Mouse (Mus musculus) naive thymus-derived CD4-positive, alpha-beta T cell, adult 2 months (primary cell): ENCODE results near the gene Tbc1d9.

Source experiments
- DNase-seq: peaks from one replicate; pipeline ENCODE4 v3.0.0-alpha.2; 2011; ENCODE audit warnings: low read depth

Tbc1d9 gene

DNA sequence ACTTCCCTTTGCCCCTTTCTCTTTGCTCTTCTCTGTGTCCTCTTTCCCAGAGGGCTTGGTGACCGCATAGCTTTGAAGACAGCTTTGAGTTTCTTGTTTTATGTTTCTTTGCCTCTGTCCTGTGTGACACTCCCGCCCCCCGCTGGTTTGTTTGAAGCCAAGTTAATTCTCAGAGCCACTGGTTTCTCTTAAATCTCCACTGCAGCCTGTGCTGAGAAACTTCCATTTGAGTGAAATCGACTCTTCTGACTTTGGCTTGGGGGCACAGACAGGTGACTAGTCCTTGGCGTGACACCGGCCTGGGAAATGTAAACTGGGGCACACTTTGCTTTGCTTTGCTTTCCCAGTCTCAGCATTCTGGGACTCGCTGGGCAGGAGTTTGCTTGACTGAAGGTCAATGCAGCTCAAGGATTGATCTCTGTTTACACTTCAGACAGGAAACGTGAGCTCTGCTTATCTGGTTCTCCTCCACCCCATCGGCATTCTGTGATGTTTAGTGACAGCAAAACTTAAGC lies 13.1 kb downstream of the Tbc1d9 start:
- DNase-seq: no peak

DNA sequence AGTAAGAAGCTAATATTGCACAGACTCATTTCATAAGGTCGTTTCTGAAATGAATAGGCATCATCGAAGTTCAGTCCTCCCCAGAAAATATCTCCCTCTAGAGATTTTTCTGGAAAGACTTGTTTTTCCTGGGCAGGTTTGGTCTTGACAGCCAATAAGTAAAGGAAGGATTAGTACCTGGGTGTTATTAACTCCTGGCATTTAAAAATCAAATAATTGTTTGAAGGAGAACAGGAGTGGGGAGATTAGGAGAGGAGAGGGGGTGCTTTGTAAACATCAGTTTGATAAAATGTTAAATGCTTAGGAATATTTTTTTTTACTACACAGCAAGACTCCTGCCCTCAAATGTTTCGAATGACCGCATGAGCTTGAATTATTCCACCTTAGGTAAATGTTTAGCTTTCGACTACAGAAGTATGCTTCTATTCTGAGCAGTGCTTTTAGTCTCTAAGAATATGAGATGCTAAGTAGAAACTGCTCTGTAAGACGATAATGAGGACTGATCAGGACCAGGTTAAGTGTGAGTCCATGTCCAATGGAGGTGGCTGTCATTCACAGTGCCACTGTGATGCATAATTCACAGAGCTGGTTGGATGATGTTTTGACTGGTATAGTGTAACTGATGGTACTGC lies 16.8 kb downstream of the Tbc1d9 start:
- DNase-seq: no peak

DNA sequence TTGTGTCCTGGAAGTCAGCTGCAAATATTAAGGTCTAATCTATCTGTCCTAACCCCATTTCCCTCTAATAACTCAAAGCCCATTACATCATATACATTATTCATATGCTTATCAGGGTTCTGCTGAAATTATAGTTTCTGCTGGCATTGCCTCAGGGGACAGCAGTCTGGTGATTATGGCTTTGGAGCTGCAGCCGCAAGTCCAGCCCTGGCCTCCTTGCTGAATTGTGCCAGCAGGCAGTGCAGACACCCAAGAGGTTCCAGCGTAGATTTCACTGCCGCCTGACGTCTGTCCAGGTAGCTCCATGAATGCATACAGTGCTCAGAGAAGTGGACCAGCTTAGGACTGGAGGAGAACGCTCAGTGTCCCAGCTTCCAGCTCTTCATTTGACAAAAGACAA lies 17.6 kb downstream of the Tbc1d9 start:
- no peak for DNase-seq

GRCm38 (mm10) chr8:83186376-83186775 lies 21.2 kb downstream of the Tbc1d9 start:
- DNase-seq: no peak

GRCm38 (mm10) chr8:83187363-83187962 lies 22.3 kb downstream of the Tbc1d9 start:
- DNase-seq: no peak

DNA sequence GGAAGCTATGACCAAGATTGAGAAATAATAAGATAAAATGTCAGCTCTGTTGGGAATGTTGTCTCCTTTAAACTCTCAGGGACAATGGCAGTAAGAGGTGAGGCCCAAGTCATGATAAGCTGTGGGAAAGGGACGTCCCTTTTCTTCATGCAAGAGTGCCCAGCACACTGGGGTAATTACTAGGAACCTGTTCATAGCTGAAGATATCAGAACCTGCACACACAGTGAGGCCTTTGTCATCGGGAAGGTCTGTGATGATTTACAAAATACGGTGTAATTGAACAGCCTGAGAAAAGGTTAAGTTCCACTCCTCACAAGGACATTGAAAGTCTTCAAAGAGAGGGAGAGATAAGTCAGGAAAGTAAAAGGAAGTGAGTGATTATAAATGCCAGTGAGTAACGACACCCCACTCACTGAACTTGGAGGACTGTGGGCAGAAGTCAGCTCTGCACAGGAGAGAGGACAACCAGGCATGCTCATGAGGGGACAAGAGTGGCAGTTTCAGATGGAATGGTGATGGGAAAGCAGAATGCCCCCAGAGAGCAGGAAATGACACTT lies 24.5 kb downstream of the Tbc1d9 start:
- no peak for DNase-seq

DNA sequence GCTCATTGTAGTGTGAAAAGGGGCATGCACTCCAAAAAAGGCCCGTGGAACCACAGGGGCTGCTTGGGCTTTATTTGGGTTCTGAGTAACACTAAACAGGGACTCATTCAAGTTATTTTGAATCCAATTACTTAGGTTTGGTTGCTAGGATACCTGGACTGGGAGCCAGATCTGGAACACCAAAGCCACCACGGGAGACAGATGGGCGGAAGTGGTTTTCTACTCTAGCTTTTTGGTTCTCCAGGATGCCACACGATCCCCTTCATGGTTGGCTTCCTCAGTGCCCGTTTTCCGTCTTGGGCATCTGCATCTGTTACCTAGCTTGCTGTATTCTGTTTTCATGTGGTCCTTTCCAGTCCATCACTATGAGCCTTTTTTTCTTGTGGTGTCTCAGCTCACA lies 30.9 kb downstream of the Tbc1d9 start:
- DNase-seq: no peak

GRCm38 (mm10) chr8:83199715-83200114 lies 34.6 kb downstream of the Tbc1d9 start:
- no peak for DNase-seq

DNA sequence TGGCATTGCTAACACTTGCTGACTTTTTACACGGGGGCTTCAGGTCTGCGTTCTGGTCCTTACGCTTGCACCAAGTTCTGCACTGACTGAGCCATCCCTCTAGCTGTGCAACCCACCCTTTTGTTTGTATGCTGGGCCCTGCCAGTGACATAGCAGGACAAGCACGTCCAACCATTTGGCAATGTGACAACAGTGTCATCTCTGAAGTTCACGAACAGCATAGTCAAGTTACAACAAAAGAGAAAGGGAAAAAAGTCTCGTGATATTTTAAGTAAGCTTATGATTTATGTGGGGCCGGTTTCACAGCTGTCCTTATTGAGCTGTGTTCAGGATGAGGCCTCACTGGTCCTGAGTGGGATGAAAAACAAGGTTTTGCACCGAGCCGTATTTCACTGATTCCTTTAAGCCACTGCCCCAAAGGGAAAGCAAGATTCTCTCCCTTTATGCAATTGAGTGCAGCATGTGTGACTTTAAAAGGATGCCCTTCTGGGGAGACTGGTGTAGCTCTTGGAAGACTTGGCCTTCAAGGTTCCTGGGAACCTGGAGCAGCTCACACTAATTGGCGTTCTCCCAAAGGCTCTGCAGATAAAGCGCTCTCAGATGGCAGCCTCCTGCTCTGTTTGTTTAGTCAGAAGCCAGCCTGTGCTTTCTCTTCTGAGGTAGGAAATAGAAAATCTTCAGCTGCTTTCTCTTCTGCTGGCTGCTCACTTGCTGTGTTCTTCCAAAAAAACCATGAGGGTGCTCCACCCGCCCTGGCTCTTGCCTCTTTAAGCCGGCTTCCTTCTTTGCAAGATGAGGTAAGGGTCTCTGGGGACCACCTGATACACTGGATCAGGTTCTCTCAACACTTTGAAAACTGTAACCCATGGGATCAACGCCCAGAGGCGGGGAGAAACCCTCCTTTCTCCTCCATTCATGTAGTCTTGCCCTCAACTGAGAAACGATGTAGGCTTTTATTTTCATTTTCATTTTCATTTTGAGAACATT lies 35.3 kb downstream of the Tbc1d9 start:
- DNase-seq: no peak

- DNase-seq: no peak
These were observed 37.8 kb downstream of the Tbc1d9 start for GRCm38 (mm10) chr8:83202946-83203345.

GRCm38 (mm10) chr8:83205907-83206306 lies 40.8 kb downstream of the Tbc1d9 start:
- no peak for DNase-seq

DNA sequence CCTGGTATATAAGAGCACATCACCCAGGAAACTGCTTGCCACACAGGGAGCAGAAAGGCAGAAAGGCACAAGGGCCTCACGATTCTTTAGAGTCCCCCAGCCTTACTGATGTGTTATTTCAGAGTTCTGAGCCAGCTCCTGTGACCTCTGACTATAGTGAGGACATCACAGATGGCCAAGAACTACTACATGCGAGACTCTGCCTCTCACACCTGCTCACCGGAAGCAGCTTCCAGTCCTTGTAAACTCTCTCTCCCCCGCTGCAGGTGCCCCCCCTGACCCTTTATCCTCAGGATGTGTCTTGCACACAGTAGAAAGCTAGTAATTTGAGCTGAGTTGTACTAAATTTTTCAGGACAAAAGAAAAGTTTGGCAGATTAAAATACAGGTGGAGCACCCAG lies 44.4 kb downstream of the Tbc1d9 start:
- DNase-seq: no peak

DNA sequence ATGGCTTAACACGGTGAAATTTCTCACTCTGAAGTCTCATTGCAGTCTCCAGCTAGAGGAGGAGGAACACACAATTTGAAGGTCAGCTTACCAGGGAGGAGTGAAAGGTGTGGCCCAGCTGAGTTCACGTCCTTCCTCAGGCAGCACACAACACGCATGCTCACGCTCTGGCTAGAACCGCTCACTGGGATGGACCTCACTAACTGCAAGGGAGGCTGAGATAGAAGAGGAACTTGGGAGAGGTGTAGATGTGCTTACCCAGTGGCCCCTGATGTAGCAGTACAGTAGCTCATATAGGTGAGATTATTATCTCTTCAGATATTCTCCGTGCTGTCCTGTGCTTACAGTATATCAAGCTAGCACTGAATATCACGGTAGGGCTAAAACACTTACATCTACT lies 45.5 kb downstream of the Tbc1d9 start:
- DNase-seq: no peak

DNA sequence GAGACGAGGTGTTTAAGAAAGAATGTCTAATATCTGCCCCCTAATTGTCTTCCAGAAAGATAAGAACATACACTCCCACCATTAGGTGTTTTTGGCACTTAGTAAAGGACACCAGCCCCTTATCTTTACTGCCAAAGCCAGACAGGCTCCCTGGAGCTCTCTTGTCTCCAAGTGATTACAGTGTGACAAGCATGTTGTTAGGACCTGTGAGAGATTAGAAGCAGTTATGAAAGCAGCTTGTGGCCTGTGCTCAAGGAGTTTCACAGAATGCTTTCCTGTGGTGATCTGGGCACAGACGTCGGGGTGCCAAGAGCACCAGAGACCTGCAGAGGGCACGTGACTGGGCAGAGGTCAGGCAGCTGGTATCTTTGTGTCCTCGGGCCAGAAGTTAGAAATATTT lies 49.9 kb downstream of the Tbc1d9 start:
- DNase-seq: no peak

GRCm38 (mm10) chr8:83216520-83216919 lies 51.4 kb downstream of the Tbc1d9 start:
- no peak for DNase-seq

- DNase-seq: no peak
These were observed 52.0 kb downstream of the Tbc1d9 start for GRCm38 (mm10) chr8:83217196-83217595.

- DNase-seq: no peak
These were observed 52.7 kb downstream of the Tbc1d9 start for GRCm38 (mm10) chr8:83217891-83218290.

GRCm38 (mm10) chr8:83219392-83219791 lies 54.2 kb downstream of the Tbc1d9 start:
- DNase-seq: no peak

DNA sequence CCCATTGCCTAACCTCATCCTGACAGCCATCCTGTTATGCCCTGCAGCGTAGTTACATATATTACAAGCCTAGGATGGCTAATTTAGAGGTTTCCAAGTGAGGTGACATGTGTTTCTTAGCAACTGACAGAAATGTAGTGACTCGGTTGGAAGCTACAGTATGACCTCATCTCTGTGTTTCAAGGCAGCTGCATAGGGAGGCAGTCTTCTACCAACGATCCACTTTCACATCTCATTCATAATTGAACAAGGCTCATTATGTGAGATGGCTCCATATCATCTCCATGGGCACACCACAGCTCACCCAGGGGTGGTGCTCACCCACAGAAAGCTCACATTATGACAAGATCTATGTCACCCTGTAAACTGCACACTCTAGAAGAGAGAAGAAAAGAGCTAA lies 55.6 kb downstream of the Tbc1d9 start:
- DNase-seq: no peak

DNA sequence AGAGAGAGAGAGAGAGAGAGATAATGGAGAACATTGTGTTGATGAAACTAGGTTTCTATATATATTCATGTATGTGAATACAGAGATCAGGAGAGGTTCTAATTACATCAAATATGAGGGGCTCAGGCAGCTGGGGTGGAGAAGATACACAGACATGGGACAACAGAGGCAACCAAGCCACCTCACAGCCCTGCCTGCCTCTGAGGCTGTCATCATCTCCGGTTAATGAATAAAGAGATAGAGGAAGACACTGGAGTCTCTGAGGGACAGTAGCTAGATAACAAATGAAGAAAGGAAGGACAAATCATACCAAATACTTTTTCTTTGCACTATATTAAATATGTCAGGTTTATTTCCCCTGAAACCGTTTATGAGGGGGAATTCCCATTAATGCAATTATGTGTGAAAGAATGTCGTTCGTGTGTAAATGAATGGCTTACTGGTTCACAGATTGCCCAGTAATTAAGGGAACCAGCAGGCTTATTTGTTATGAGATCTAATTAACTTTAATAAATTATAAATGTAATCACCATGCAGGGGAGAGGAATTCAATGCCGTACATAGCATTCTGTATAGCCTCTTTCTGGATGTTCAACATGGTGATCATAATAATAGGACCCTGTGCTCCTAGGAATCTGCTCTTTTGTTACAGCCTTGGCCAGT lies 59.7 kb downstream of the Tbc1d9 start:
- DNase-seq: no peak

DNA sequence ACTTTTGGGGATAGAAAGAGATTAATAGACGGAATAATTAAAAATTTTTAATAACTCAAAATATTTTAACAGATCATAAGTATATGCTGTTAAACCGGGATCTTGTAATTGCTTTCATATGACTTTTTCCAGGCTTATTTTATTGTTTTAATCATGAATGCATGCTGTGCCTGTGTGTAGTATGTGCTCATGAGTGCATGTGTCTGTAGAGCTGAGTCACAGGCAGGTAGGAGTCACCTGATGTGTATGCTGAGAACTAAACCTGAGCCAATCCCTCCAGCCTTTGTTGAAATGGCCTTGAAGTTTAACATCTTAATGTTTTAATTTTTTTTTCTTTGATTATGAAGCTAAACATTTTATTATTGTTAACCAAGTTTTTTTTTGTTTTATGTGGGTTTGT lies 60.4 kb downstream of the Tbc1d9 start:
- DNase-seq: no peak

GRCm38 (mm10) chr8:83227336-83227735 lies 62.2 kb downstream of the Tbc1d9 start:
- DNase-seq: no peak
